Mouse (Mus musculus): Measurements from ENCODE around the gene 3110009E18Rik.
A peak's percentile ranks its signal among the peaks of the same experiment; 100 is the strongest.

DNA sequence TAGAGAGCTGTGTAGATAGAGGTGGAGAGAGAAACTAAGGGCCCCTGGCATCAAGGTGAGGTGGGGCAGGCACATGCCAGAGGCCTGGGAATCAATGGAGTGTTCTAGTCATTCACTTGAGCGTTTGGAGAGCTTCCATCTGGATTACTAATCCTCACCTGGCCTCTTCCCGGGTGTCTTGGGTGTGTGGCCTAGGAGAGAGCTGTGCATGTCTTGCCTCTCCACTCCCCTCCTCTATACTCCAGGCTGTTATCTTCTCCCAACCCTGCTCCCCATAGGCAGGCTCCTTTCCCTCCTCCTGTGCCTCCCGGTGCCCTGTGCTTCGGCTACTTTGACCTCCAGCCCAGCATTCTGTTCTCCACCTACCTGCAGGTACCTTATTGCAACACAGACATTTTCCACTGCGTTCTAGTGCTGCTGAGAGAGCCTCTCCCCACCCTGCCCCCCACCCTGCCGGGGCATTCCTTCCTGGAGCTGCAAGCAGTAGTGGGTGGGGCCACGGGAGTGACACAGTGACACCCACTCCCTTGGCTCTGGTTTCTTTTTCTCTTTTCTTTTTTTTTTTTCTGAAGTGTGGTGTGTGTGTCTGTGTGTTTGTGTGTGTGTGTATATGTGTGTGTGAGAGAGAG is 37.9 kb upstream of the 3110009E18Rik start:
- TF ChIP-seq EP300 (IDR thresholded peaks at IDR 0.05) (peak; percentile 91), CTCF (IDR thresholded peaks at IDR 0.05) (peak; percentile 29)

Data from lung, postnatal 0 days (tissue).